Mouse (Mus musculus) embryo, embryonic 9.5 days (tissue): ENCODE data around the gene Mog.
"Not testable (repeated sequence)": the region's sequence is repeated elsewhere in the genome, so short reads cannot be mapped to it uniquely, and the experiment has no call there.

Experiments used
- DNase-seq: peaks from one replicate; pipeline ENCODE4 v3.0.0-alpha.2; 2017; ENCODE audit errors: extremely low spot score

The Mog gene

DNA sequence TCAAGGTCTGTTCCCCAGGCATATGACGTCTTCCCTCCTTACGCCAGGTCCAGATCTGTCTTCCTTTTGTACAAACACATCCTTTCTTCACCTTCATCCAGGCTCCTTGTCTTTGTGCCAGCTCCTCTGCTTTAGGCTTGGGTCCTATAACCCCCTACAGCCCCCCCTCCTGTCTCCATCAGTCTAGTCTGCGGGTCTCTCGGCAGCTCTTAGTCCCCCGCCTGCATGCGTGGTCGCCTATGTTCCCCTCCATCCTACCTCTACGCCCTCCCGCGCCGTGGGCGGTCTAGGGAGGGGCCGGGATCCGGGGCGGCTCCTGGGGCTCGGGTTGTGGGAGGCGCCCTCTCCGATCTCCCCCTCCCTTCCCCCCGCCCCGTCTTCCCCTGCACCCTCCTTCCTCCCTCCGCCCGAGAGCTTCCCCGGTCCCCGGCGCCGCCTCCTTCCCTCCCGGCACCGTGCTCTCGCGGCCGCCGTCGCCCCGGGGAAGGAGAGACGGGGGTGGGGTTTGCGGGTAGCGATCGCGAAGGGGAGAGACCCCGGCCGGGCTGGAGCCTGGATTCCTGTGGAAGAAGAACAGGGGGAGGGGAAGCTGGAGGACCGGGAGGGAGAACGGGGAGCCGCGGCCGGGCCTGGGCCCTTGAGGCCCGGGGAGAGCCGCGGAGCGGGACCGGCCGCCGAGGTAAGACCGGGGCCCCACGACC, 22.6 kb upstream of the Mog start, which contains the start of gene Gabbr1:
Gabbr1 (plus strand) TSS at position 356 of the 701 bp plus-strand sequence.
- peak; percentile 87 for DNase-seq

DNA sequence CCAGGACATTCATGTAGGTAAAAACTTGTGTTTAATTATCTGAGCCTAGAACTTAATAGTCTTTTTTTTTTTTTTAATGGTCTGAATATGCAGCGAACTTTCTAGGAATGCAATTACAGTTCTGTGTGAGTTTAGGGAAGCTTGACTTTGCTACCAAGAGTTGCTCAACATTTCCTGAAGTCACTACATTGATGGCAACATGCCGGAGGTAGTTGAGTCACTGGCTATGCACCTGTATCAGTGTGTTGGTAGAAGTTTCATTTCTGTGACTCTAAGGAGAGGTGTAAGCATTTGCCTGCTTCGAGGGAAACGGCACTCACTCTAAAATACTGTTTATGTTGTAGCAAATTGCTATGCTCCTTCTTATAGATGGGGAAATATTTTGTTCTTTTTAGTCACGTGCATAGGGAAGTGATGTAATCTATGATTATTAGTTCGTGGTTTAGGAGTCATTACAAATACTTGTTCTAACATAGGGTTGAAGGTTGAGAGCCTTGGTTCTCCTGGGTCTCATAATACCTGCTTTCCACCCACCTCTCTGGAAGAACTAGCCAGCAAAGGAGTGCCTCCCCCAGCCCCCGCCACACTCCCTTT, 21.6 kb upstream of the Mog start:
- DNase-seq, result no peak

GRCm38 (mm10) chr17:37039127-37039894, 16.1 kb upstream of the Mog start:
- no peak for DNase-seq

GRCm38 (mm10) chr17:37029162-37029561, 6.0 kb upstream of the Mog start:
- DNase-seq, result no peak

GRCm38 (mm10) chr17:37028683-37029120, 5.5 kb upstream of the Mog start:
- DNase-seq, result peak; percentile 98

GRCm38 (mm10) chr17:37028212-37028611, 5.0 kb upstream of the Mog start:
- DNase-seq, result no peak

- no peak for DNase-seq
These were observed 4.3 kb upstream of the Mog start for GRCm38 (mm10) chr17:37027486-37027885.

- no peak for DNase-seq
These were observed 3.2 kb upstream of the Mog start for GRCm38 (mm10) chr17:37026425-37026824.

DNA sequence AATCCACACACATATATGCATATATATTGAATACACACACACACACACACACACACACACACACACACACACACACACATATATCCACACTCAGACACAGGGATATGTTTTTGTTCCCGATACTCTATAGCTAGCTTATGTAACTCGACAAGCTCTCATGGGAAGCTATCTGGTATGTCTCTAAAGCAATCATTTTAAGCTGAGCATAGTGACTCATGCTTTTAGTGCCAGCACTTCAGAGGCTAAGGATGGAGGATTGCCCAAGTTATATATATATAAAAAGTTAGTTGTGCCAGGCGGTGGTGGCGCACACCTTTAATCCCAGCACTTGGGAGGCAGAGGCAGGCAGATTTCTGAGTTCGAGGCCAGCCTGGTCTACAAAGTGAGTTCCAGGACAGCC, 4.0 kb downstream of the Mog start:
- not testable (repeated sequence) for DNase-seq

GRCm38 (mm10) chr17:37018328-37018727, 4.9 kb downstream of the Mog start:
- no peak for DNase-seq

GRCm38 (mm10) chr17:37016333-37016732, 6.9 kb downstream of the Mog start:
- no peak for DNase-seq

DNA sequence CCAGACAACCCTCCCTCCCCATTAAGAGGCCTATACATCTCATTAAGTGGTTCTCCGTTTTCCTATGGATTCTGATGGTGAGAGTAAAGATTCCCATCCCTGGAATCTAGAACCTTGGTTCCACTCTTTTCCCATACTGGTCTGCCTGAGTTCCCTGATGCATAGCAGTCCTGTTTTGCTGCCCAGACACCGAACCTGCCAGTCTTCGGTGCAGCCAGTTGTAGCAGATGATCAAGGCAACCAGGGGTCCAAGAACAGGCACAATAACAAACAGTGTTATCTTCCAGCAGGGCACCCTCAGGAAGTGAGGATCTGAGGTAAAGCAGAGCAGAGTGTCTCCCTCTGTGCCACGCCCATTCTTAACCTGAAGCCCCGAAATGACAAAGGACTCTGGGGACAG, 11.1 kb downstream of the Mog start:
- no peak for DNase-seq

- no peak for DNase-seq
These were observed 11.5 kb downstream of the Mog start for GRCm38 (mm10) chr17:37011719-37012118.

DNA sequence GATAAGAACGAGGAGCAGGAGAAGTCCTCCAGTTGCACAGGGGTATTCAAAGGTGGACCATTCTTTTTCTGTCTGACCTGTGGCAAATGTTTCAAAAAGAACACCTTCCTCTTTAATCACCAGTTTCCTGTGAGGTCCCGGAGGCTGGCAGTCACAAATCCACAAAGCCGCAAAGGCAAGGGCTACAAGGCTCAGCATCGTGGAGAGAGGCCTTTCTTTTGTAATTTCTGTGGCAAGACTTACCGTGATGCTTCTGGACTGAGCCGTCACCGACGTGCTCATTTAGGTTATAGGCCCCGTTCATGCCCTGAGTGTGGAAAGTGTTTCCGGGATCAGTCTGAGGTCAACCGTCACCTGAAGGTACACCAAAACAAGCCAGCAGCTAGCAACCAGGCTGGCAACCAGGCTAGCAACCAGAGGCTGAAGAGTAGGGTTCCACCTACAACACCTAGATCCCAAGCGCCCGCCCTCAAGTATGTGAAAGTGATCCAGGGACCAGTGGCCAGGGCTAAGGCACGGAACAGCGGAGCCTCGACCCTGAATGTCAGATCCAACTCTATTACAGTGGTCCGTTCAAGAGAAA, 13.6 kb downstream of the Mog start:
- DNase-seq, result no peak

GRCm38 (mm10) chr17:37008161-37008560, 15.0 kb downstream of the Mog start:
- DNase-seq, result no peak

DNA sequence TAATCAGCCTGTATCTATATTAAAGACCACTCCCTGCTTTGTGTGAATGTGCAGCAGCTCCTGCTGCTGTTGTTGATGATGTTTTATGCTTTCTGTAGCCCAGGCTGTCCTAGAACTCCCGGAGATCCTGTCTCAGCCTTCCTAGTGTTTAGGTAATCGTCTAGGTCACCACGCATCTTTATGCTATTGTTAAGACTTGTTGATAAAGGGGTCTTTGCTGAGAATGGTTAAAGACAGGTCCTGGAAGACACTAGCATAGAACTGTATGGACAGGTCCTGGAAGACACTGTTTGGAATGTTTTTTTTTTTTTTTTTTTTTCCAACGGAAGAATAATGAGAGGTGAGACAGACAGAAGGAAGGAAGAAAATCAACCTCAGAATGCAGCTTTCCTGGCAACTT, 19.8 kb downstream of the Mog start:
- no peak for DNase-seq

DNA sequence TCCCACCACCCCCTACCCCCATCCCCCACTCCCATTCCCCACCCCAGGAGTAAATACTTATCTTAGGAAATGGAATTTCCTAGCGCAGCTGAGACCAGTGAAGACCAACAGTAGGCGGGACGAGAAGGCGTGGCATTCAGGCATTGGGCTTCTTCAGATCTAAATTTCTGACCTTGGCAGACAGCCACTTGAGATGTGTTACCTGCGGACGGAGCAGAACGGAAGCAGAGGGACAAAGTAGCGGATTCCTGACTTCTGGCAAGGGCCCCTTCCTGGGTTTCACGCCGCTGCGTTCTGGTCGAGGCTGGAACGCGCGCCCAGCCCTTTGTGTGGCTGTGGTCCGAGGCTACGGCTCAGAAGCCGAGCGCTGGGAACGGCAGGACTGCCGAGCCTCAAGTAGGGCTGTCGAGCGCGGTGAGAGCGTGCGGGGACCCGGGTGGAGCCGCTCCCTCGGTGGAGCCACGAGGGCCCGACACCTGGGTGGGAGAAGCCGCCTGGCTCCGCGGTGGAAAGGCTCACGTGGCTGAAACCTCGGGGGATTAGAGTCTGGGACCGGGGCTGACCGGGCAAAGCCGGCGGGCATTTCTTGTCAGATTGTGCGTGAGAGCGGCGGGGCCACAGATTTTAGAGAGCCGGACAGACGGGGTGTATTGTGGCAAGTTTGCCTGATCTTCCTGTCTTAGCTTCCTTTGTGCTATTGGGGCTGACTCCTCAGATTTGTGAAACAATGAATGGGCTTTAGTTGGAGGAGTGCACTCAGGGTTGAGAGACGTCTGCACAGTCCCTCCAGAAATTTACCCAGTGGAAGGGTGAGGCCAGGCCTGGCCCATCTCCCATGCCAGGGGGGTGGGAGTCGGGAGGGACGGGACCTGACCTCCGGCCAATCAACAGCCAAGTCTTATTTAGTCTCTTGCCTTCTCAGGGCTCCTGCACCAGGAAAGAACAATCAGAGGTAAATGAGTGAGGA, 20.6 kb downstream of the Mog start:
- peak; percentile 80 for DNase-seq

DNA sequence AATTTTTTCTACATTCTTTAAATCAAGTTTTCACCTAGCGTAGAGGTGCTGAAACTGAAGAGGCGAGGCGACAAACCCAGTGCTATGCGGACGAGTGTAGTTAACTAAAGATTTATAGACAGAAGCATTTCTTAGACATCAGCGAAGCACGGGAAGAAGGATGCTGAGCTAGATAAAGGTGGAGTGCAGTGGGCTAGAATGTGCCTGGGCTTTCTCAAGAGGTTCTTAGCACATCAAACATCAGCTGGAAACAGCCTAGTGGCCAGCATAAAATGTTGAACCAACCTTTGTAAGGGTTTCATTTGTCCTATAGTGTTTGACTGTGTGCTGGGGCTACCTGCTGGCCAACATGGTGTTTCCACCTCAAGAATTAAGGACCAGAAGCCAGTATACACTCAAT, 22.3 kb downstream of the Mog start, which contains the start of gene Zfp57:
Zfp57 (plus strand) TSS at position 301 of the 400 bp plus-strand sequence.
- no peak for DNase-seq

GRCm38 (mm10) chr17:36998477-36998876, 24.7 kb downstream of the Mog start:
- DNase-seq, result no peak

- peak; percentile 79 for DNase-seq
These were observed 26.0 kb downstream of the Mog start for GRCm38 (mm10) chr17:36997033-36997735.
